Mouse (Mus musculus): ENCODE data around the gene Col5a1. TPM values are rescaled to one million over a fixed set of nuclear protein-coding genes. Genes with fewer than 3 reads are reported as not detected.

Gene Col5a1
- polyA plus RNA-seq, 2 experiments: 6.2 to 6.8 TPM

DNA sequence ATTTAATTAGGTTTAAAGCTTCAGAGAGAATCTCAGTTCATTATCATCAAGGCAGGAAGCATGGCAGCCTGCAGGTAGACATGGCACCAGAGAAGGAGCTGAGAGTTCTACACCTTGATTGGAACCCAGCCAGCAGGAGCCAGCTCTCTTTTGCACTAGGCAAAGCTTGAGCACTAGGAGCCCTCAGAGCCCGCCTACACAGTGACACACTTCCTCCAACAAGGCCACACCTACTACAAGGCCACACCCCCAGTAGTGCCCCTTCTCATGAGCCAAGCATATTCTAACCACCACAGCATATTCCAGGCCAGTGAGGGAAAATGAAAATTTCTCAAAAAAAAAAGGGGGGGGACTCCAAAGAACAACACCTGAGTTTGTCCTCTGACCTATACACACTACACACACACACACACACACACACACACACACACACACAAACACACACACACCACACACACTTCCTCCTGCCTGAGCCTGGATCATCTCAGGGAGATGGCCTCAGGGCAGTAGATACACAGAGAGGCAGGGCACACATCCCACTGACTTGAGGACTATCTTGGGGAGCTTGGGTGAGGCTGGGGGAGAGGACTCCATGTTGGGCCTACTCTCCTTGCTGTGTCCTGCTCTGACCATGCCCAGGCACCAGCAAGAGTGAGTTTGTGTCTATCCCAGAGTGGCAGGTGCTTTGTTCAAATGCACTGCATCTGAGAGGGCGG is 181.8 kb downstream of the Col5a1 start:
- Histone ChIP-seq H3K9me3 (ENCODE audit: control insufficient read depth, low read length) (no peaks in the 10 kb centered on the region), H3K4me1 (replicated peaks; ENCODE audit: control insufficient read depth in 2 of 2, insufficient read depth in 2 of 2, low read length in 1 of 2) (peaks cover 56 to 66% of the 10 kb centered on the region in 2 experiments), H3K4me2 (ENCODE audit: low read depth) (no peak overlapping the region), H3K27me3 (ENCODE audit: control insufficient read depth, insufficient read depth, low read length) (no peaks in the 10 kb centered on the region), H3K4me3 (ENCODE audit: insufficient read depth in 1 of 2, low read depth in 2 of 2, low read length in 2 of 2) (no peak overlapping the region), H3K9ac (replicated peaks) (peak overlapping the region; percentile 34; the same call in 1 of the 2 replicates), H3K27ac (peak overlapping the region; percentile 98), H3K36me3 (replicated peaks; ENCODE audit: control insufficient read depth, insufficient read depth, low read depth) (no peaks in the 10 kb centered on the region)
- DNase-seq (ENCODE audit: low read depth in 3 of 3, low spot score in 3 of 3): peak; percentile 52 to 68 (median 62)
- 0 out of 2 replicates have a peak, but pooled peaks have one; percentile 5 for TF ChIP-seq EP300 (IDR thresholded peaks at IDR 0.05; ENCODE audit: low read depth)
- no peak for TF ChIP-seq CTCF (IDR thresholded peaks at IDR 0.05; ENCODE audit: low read depth)
- ATAC-seq (ENCODE audit: insufficient read depth): peak; percentile 63
- 68% methylated on average over 2 of the region's 2 CpGs for WGBS (ENCODE audit: insufficient replicate concordance)

- 78% methylated on average over 9 of the region's 9 CpGs for WGBS (ENCODE audit: insufficient replicate concordance)
- ATAC-seq (ENCODE audit: insufficient read depth): peak; percentile 16; the same call in 1 of the 2 replicates
- Histone ChIP-seq H3K4me3 (ENCODE audit: insufficient read depth in 1 of 2, low read depth in 2 of 2, low read length in 2 of 2) (no peak overlapping the region), H3K4me1 (replicated peaks; ENCODE audit: control insufficient read depth in 2 of 2, insufficient read depth in 2 of 2, low read length in 1 of 2) (peaks cover 51 to 61% of the 10 kb centered on the region in 2 experiments), H3K27me3 (ENCODE audit: control insufficient read depth, insufficient read depth, low read length) (no peaks in the 10 kb centered on the region), H3K9ac (replicated peaks) (peak overlapping the region; percentile 34; the same call in 1 of the 2 replicates), H3K36me3 (replicated peaks; ENCODE audit: control insufficient read depth, insufficient read depth, low read depth) (no peaks in the 10 kb centered on the region), H3K9me3 (ENCODE audit: control insufficient read depth, low read length) (no peaks in the 10 kb centered on the region), H3K27ac (peak overlapping the region; percentile 98), H3K4me2 (ENCODE audit: low read depth) (no peak overlapping the region)
- TF ChIP-seq CTCF (IDR thresholded peaks at IDR 0.05; ENCODE audit: low read depth): no peak
- TF ChIP-seq EP300 (IDR thresholded peaks at IDR 0.05; ENCODE audit: low read depth): no peak
- DNase-seq (ENCODE audit: low read depth in 3 of 3, low spot score in 3 of 3): no peak
These were observed 182.3 kb downstream of the Col5a1 start for GRCm38 (mm10) chr2:28068537-28068878.

DNA sequence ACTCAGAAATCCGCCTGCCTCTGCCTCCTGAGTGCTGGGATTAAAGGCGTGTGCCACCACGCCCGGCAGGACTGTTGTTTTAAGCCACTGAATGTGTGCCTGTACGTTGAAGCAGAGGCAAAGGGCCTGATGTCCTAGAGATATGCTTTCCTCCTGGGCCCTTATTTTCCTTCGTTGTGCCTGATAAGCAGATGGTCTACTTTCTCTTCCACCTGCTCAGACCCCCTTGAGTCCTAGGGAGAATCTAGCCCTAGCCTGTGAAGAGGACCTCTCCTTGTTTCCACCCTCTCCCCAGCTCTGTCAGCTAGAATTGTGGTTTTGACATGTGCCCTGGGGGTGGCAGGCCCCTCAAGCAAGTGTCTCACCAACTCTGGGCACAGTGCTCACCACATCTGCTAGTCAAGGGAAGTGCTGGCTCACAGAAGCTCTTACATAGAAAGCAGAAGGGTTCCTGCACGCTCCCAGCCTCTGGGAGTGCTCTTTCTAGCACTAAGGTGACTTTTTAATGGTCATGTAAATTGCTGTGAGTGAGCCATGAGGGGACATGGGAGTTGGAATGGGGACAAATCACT is 189.5 kb downstream of the Col5a1 start:
- TF ChIP-seq CTCF (IDR thresholded peaks at IDR 0.05; ENCODE audit: low read depth) (no peak), EP300 (IDR thresholded peaks at IDR 0.05; ENCODE audit: low read depth) (peak; percentile 73)
- H3K4me1 ChIP-seq (replicated peaks; ENCODE audit: control insufficient read depth in 2 of 2, insufficient read depth in 2 of 2, low read length in 1 of 2): peaks cover 6 to 30% of the 10 kb centered on the region in 2 experiments
- H3K36me3 ChIP-seq (replicated peaks; ENCODE audit: control insufficient read depth, insufficient read depth, low read depth): no peaks in the 10 kb centered on the region
- ATAC-seq (ENCODE audit: insufficient read depth) (peak; percentile 77), DNase-seq (ENCODE audit: low read depth in 3 of 3, low spot score in 3 of 3) (peak in 2 of 3 experiments; percentile 30 to 41)
- H3K27ac ChIP-seq: peak overlapping the region; percentile 34
- 23% methylated on average over 7 of the region's 7 CpGs for WGBS (ENCODE audit: insufficient replicate concordance)
- H3K27me3 ChIP-seq (ENCODE audit: control insufficient read depth, insufficient read depth, low read length): no peaks in the 10 kb centered on the region
- H3K4me3 ChIP-seq (ENCODE audit: insufficient read depth in 1 of 2, low read depth in 2 of 2, low read length in 2 of 2): no peak overlapping the region
- no peak overlapping the region for H3K4me2 ChIP-seq (ENCODE audit: low read depth)
- H3K9ac ChIP-seq (replicated peaks): no peak overlapping the region
- no peaks in the 10 kb centered on the region; the same call in 1 of the 2 replicates for H3K9me3 ChIP-seq (ENCODE audit: control insufficient read depth, low read length)

DNA sequence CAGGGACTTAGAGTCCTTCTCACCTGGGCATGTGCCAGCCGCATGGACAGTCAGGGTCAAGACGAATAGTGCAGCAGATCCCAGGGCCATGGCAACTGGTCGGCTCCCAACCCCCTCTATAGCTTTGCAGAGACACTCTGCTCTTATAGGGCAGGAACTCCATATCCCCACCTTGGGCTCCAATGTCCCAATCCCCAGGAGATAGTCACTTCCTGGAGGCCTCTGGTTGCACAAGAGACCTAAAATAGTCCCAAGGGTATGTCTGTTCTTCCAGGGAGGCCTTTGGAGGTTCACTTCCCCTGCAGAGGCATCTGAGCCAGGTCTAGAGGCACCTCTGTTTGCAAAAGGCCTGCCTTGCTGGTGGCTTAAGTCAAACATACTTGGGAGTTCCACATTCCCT is 198.5 kb downstream of the Col5a1 start, which contains the start of gene Fcnb:
Gene Fcnb, minus strand, starts transcription at position 118 of the 400 bp plus-strand sequence.
- no peak within 1 kb of the TSS for H3K9ac ChIP-seq (replicated peaks)
- H3K9me3 ChIP-seq (ENCODE audit: control insufficient read depth, low read length): no peaks in the 10 kb centered on the region
- H3K27ac ChIP-seq: no peak within 1 kb of the TSS
- no peaks in the 10 kb centered on the region for H3K27me3 ChIP-seq (ENCODE audit: control insufficient read depth, insufficient read depth, low read length)
- DNase-seq (ENCODE audit: low read depth in 3 of 3, low spot score in 3 of 3): no peak
- no peak within 1 kb of the TSS for H3K4me2 ChIP-seq (ENCODE audit: low read depth)
- no peak for ATAC-seq (ENCODE audit: insufficient read depth)
- no peak within 1 kb of the TSS for H3K4me3 ChIP-seq (ENCODE audit: insufficient read depth in 1 of 2, low read depth in 2 of 2, low read length in 2 of 2)
- TF ChIP-seq CTCF (IDR thresholded peaks at IDR 0.05; ENCODE audit: low read depth) (no peak), EP300 (IDR thresholded peaks at IDR 0.05; ENCODE audit: low read depth) (no peak)
- H3K36me3 ChIP-seq (replicated peaks; ENCODE audit: control insufficient read depth, insufficient read depth, low read depth): no peaks in the 10 kb centered on the region
- WGBS (ENCODE audit: insufficient replicate concordance): 77% methylated on average over 3 of the region's 3 CpGs
- peaks cover 0 to 4% of the 10 kb centered on the region in 2 experiments; a peak in 2 of 4 replicates for H3K4me1 ChIP-seq (replicated peaks; ENCODE audit: control insufficient read depth in 2 of 2, insufficient read depth in 2 of 2, low read length in 1 of 2)

- TF ChIP-seq EP300 (IDR thresholded peaks at IDR 0.05; ENCODE audit: low read depth) (no peak), CTCF (IDR thresholded peaks at IDR 0.05; ENCODE audit: low read depth) (peak; percentile 59)
- 76% methylated on average over 10 of the region's 10 CpGs for WGBS (ENCODE audit: insufficient replicate concordance)
- ATAC-seq (ENCODE audit: insufficient read depth): no peak
- peaks cover 0 to 4% of the 10 kb centered on the region in 2 experiments; a peak in 2 of 4 replicates for H3K4me1 ChIP-seq (replicated peaks; ENCODE audit: control insufficient read depth in 2 of 2, insufficient read depth in 2 of 2, low read length in 1 of 2)
- H3K27ac ChIP-seq: no peak overlapping the region
- H3K4me3 ChIP-seq (ENCODE audit: insufficient read depth in 1 of 2, low read depth in 2 of 2, low read length in 2 of 2): no peak overlapping the region
- H3K4me2 ChIP-seq (ENCODE audit: low read depth): no peak overlapping the region
- no peaks in the 10 kb centered on the region for H3K9me3 ChIP-seq (ENCODE audit: control insufficient read depth, low read length)
- no peak overlapping the region for H3K9ac ChIP-seq (replicated peaks)
- H3K27me3 ChIP-seq (ENCODE audit: control insufficient read depth, insufficient read depth, low read length): no peaks in the 10 kb centered on the region
- no peak for DNase-seq (ENCODE audit: low read depth in 3 of 3, low spot score in 3 of 3)
- no peaks in the 10 kb centered on the region for H3K36me3 ChIP-seq (replicated peaks; ENCODE audit: control insufficient read depth, insufficient read depth, low read depth)
These were observed 199.9 kb downstream of the Col5a1 start for GRCm38 (mm10) chr2:28086112-28086511.
